Mouse (Mus musculus): ENCODE data around the gene Klhl3. TPM values are rescaled to one million over a fixed set of nuclear protein-coding genes. Genes with fewer than 3 reads are reported as not detected.

Gene Klhl3
- total RNA-seq, 2 experiments from 2014 or later, result 5.6 to 5.8 TPM

DNA sequence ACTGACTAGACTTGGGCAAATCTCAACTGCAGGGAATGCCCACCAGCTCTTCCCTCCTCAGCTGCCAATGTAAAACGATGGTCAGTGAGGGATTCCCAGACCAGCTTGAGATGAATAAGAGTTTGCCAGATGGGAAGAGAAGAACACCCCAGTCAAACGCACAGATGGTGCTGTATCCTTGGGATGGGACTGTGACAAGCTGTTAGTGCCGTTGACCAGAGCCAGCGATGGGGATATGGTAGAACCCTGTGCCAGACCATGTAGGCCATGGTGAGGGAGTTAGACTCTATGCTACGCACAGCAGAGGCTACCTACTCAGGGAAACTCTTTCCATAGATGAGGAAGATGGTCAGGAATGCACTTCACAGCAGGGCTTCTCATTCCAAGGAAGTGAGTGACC is 153.6 kb downstream of the Klhl3 start:
- no peak for DNase-seq

Small RNA genes lying within 50 kb of the gene (microRNA-seq; reads per million reads assigned to microRNA genes)
- gene Mir874, result 315 to 659 reads per million in 2 experiments

Other genes starting within 250 kb of the Klhl3 start
- 1 to 10 TPM; 1.5 to 1.8 TPM for gene Spock1, start 205.3 kb downstream of the Klhl3 start, total RNA-seq (2021)
- 100 to 1,000 TPM; 191 to 196 TPM for gene Hnrnpa0, start 15.0 kb upstream of the Klhl3 start, total RNA-seq (2021)
- gene Idnk, start 44.1 kb upstream of the Klhl3 start, total RNA-seq (2021), result 10 to 100 TPM; 16.7 to 17.6 TPM
- 10 to 100 TPM; 71.3 to 74.6 TPM for gene Ubqln1, start 102.1 kb upstream of the Klhl3 start, total RNA-seq (2021)
- gene Gkap1, start 162.1 kb upstream of the Klhl3 start, total RNA-seq (2021), result 10 to 100 TPM; 31.2 to 34.6 TPM
- under 1 TPM; 0.34 to 0.79 TPM for gene Kif27, start 245.5 kb upstream of the Klhl3 start, total RNA-seq (2021)

All from heart, postnatal 4 days (tissue).